Mouse (Mus musculus): ENCODE data around the gene Tex10. TPM values are rescaled to one million over a fixed set of nuclear protein-coding genes. Genes with fewer than 3 reads are reported as not detected.

Gene Tex10
- polyA plus RNA-seq, 1 experiment from 2014 or later: 55.6 TPM

- H3K9ac ChIP-seq (ENCODE audit: low read length): no peak overlapping the region
- peaks cover 18% of the 10 kb centered on the region for H3K36me3 ChIP-seq (ENCODE audit: control insufficient read depth, insufficient read depth, low read length)
- no peak for ATAC-seq
- WGBS: 61% methylated on average over 1 of the region's 1 CpGs
- peaks cover 14% of the 10 kb centered on the region for H3K4me1 ChIP-seq (ENCODE audit: control insufficient read depth, insufficient read depth, low read length)
- no peak overlapping the region for H3K27ac ChIP-seq (ENCODE audit: low read depth, low read length)
- H3K27me3 ChIP-seq (replicated peaks; ENCODE audit: control insufficient read depth, insufficient read depth, low read length): no peaks in the 10 kb centered on the region
- no peak overlapping the region; the same call in 1 of the 2 replicates for H3K4me3 ChIP-seq (ENCODE audit: low read depth, low read length)
- peak overlapping the region; percentile 77; the same call in 1 of the 2 replicates for H3K4me2 ChIP-seq (ENCODE audit: low read length)
- H3K9me3 ChIP-seq (replicated peaks; ENCODE audit: control insufficient read depth, low read length): no peaks in the 10 kb centered on the region
- DNase-seq (ENCODE audit: low spot score): no peak
Measured at GRCm38 (mm10) chr4:48470977-48471376, 2.3 kb downstream of the Tex10 start.

GRCm38 (mm10) chr4:48461060-48461459 is 12.2 kb downstream of the Tex10 start:
- no peak overlapping the region for H3K27ac ChIP-seq (ENCODE audit: low read depth, low read length)
- 88% methylated on average over 1 of the region's 1 CpGs for WGBS
- DNase-seq (ENCODE audit: low spot score) (no peak), ATAC-seq (no peak)
- H3K9me3 ChIP-seq (replicated peaks; ENCODE audit: control insufficient read depth, low read length): no peaks in the 10 kb centered on the region
- H3K36me3 ChIP-seq (ENCODE audit: control insufficient read depth, insufficient read depth, low read length): peaks cover 42% of the 10 kb centered on the region
- no peak overlapping the region for H3K9ac ChIP-seq (ENCODE audit: low read length)
- no peak overlapping the region for H3K4me3 ChIP-seq (ENCODE audit: low read depth, low read length)
- no peak overlapping the region for H3K4me2 ChIP-seq (ENCODE audit: low read length)
- H3K27me3 ChIP-seq (replicated peaks; ENCODE audit: control insufficient read depth, insufficient read depth, low read length): no peaks in the 10 kb centered on the region
- no peaks in the 10 kb centered on the region for H3K4me1 ChIP-seq (ENCODE audit: control insufficient read depth, insufficient read depth, low read length)

- 95% methylated on average over 6 of the region's 6 CpGs for WGBS
- Histone ChIP-seq H3K4me3 (ENCODE audit: low read depth, low read length) (no peak overlapping the region), H3K4me1 (ENCODE audit: control insufficient read depth, insufficient read depth, low read length) (no peaks in the 10 kb centered on the region), H3K27ac (ENCODE audit: low read depth, low read length) (no peak overlapping the region), H3K9me3 (replicated peaks; ENCODE audit: control insufficient read depth, low read length) (no peaks in the 10 kb centered on the region), H3K9ac (ENCODE audit: low read length) (no peak overlapping the region), H3K36me3 (ENCODE audit: control insufficient read depth, insufficient read depth, low read length) (peaks cover 46% of the 10 kb centered on the region), H3K27me3 (replicated peaks; ENCODE audit: control insufficient read depth, insufficient read depth, low read length) (no peaks in the 10 kb centered on the region), H3K4me2 (ENCODE audit: low read length) (no peak overlapping the region)
- ATAC-seq: no peak
- DNase-seq (ENCODE audit: low spot score): no peak
Measured at GRCm38 (mm10) chr4:48458436-48458835, 14.8 kb downstream of the Tex10 start.

GRCm38 (mm10) chr4:48454106-48454773 is 19.0 kb downstream of the Tex10 start:
- 100% methylated on average over 2 of the region's 2 CpGs for WGBS
- H3K4me1 ChIP-seq (ENCODE audit: control insufficient read depth, insufficient read depth, low read length): no peaks in the 10 kb centered on the region
- H3K27ac ChIP-seq (ENCODE audit: low read depth, low read length): no peak overlapping the region
- no peaks in the 10 kb centered on the region for H3K27me3 ChIP-seq (replicated peaks; ENCODE audit: control insufficient read depth, insufficient read depth, low read length)
- H3K4me2 ChIP-seq (ENCODE audit: low read length): no peak overlapping the region
- ATAC-seq (no peak), DNase-seq (ENCODE audit: low spot score) (peak; percentile 47)
- H3K9me3 ChIP-seq (replicated peaks; ENCODE audit: control insufficient read depth, low read length): no peaks in the 10 kb centered on the region
- no peak overlapping the region for H3K4me3 ChIP-seq (ENCODE audit: low read depth, low read length)
- peaks cover 57% of the 10 kb centered on the region for H3K36me3 ChIP-seq (ENCODE audit: control insufficient read depth, insufficient read depth, low read length)
- no peak overlapping the region for H3K9ac ChIP-seq (ENCODE audit: low read length)

GRCm38 (mm10) chr4:48428054-48428453 is 45.2 kb downstream of the Tex10 start:
- 94% methylated on average over 2 of the region's 2 CpGs for WGBS
- no peak for ATAC-seq
- peaks cover 55% of the 10 kb centered on the region for H3K36me3 ChIP-seq (ENCODE audit: control insufficient read depth, insufficient read depth, low read length)

GRCm38 (mm10) chr4:48427413-48427812 is 45.8 kb downstream of the Tex10 start:
- Histone ChIP-seq H3K4me1 (ENCODE audit: control insufficient read depth, insufficient read depth, low read length) (no peaks in the 10 kb centered on the region), H3K9me3 (replicated peaks; ENCODE audit: control insufficient read depth, low read length) (no peaks in the 10 kb centered on the region), H3K36me3 (ENCODE audit: control insufficient read depth, insufficient read depth, low read length) (peaks cover 55% of the 10 kb centered on the region), H3K27ac (ENCODE audit: low read depth, low read length) (no peak overlapping the region), H3K4me3 (ENCODE audit: low read depth, low read length) (no peak overlapping the region), H3K27me3 (replicated peaks; ENCODE audit: control insufficient read depth, insufficient read depth, low read length) (no peaks in the 10 kb centered on the region), H3K4me2 (ENCODE audit: low read length) (no peak overlapping the region), H3K9ac (ENCODE audit: low read length) (no peak overlapping the region)
- WGBS: 69% methylated on average over 3 of the region's 3 CpGs
- DNase-seq (ENCODE audit: low spot score): no peak
- no peak for ATAC-seq

More at GRCm38 (mm10) chr4:48428054-48428453, 45.2 kb downstream of the Tex10 start:
- H3K4me2 ChIP-seq (ENCODE audit: low read length): no peak overlapping the region
- no peak overlapping the region for H3K9ac ChIP-seq (ENCODE audit: low read length)
- H3K27ac ChIP-seq (ENCODE audit: low read depth, low read length): no peak overlapping the region
- H3K4me3 ChIP-seq (ENCODE audit: low read depth, low read length): no peak overlapping the region
- H3K27me3 ChIP-seq (replicated peaks; ENCODE audit: control insufficient read depth, insufficient read depth, low read length): no peaks in the 10 kb centered on the region
- no peak for DNase-seq (ENCODE audit: low spot score)
- no peaks in the 10 kb centered on the region for H3K4me1 ChIP-seq (ENCODE audit: control insufficient read depth, insufficient read depth, low read length)
- H3K9me3 ChIP-seq (replicated peaks; ENCODE audit: control insufficient read depth, low read length): no peaks in the 10 kb centered on the region

- Histone ChIP-seq H3K4me1 (ENCODE audit: control insufficient read depth, insufficient read depth, low read length) (no peaks in the 10 kb centered on the region), H3K4me3 (ENCODE audit: low read depth, low read length) (no peak overlapping the region), H3K27ac (ENCODE audit: low read depth, low read length) (no peak overlapping the region), H3K9me3 (replicated peaks; ENCODE audit: control insufficient read depth, low read length) (no peaks in the 10 kb centered on the region), H3K36me3 (ENCODE audit: control insufficient read depth, insufficient read depth, low read length) (peaks cover 21% of the 10 kb centered on the region; the same call in 1 of the 2 replicates), H3K9ac (ENCODE audit: low read length) (no peak overlapping the region), H3K27me3 (replicated peaks; ENCODE audit: control insufficient read depth, insufficient read depth, low read length) (no peaks in the 10 kb centered on the region), H3K4me2 (ENCODE audit: low read length) (no peak overlapping the region)
- no peak for DNase-seq (ENCODE audit: low spot score)
- no peak for ATAC-seq
- WGBS: 54% methylated on average over 2 of the region's 2 CpGs
Measured at GRCm38 (mm10) chr4:48423738-48424137, 49.5 kb downstream of the Tex10 start.

- Histone ChIP-seq H3K9ac (ENCODE audit: low read length) (no peak overlapping the region), H3K27ac (ENCODE audit: low read depth, low read length) (no peak overlapping the region), H3K4me1 (ENCODE audit: control insufficient read depth, insufficient read depth, low read length) (no peaks in the 10 kb centered on the region), H3K36me3 (ENCODE audit: control insufficient read depth, insufficient read depth, low read length) (0 out of 2 replicates have a peak, but pooled peaks cover 16% of the 10 kb centered on the region), H3K9me3 (replicated peaks; ENCODE audit: control insufficient read depth, low read length) (no peaks in the 10 kb centered on the region), H3K4me2 (ENCODE audit: low read length) (no peak overlapping the region), H3K27me3 (replicated peaks; ENCODE audit: control insufficient read depth, insufficient read depth, low read length) (no peaks in the 10 kb centered on the region), H3K4me3 (ENCODE audit: low read depth, low read length) (no peak overlapping the region)
- ATAC-seq: no peak
- WGBS: 97% methylated on average over 1 of the region's 1 CpGs
- no peak for DNase-seq (ENCODE audit: low spot score)
Measured at GRCm38 (mm10) chr4:48422633-48423032, 50.6 kb downstream of the Tex10 start.

- Histone ChIP-seq H3K4me3 (ENCODE audit: low read depth, low read length) (no peak overlapping the region), H3K36me3 (ENCODE audit: control insufficient read depth, insufficient read depth, low read length) (0 out of 2 replicates have a peak, but pooled peaks cover 9% of the 10 kb centered on the region), H3K27ac (ENCODE audit: low read depth, low read length) (no peak overlapping the region), H3K9ac (ENCODE audit: low read length) (no peak overlapping the region), H3K27me3 (replicated peaks; ENCODE audit: control insufficient read depth, insufficient read depth, low read length) (no peaks in the 10 kb centered on the region), H3K4me1 (ENCODE audit: control insufficient read depth, insufficient read depth, low read length) (no peaks in the 10 kb centered on the region), H3K9me3 (replicated peaks; ENCODE audit: control insufficient read depth, low read length) (no peaks in the 10 kb centered on the region), H3K4me2 (ENCODE audit: low read length) (no peak overlapping the region)
- DNase-seq (ENCODE audit: low spot score) (no peak), ATAC-seq (no peak)
- WGBS: 91% methylated on average over 8 of the region's 8 CpGs
Measured at GRCm38 (mm10) chr4:48418831-48419468, 54.3 kb downstream of the Tex10 start.
